Mouse (Mus musculus) heart, postnatal 0 days (tissue): ENCODE results near the gene Agbl4. TPM values are rescaled to one million over a fixed set of nuclear protein-coding genes. Genes with fewer than 3 reads are reported as not detected.

Source experiments
- ATAC-seq: fragments of 200-750 bp; cut with Nextera tagmentation; 2 replicates; pipeline ENCODE4 v1.8.0; 2017; ENCODE audit warnings: low read depth, moderate number of reproducible peaks, moderate library complexity; ENCODE audit not compliant: insufficient read depth
- DNase-seq: peaks from one replicate; pipeline ENCODE4 v3.0.0-alpha.2; 2016; ENCODE audit warnings: low spot score
- H3K27ac ChIP-seq: fragments of 300-500 bp; sonication (generic); 2 replicates; pipeline ENCODE4 v1.5.1; 2014; ENCODE audit warnings: low read depth, mild to moderate bottlenecking
- H3K27me3 ChIP-seq: fragments of 300-500 bp; sonication (generic); 2 replicates; pipeline ENCODE4 v1.6.1; 2014; ENCODE audit warnings: low read length, mixed read lengths; ENCODE audit not compliant: control insufficient read depth, insufficient read depth
- H3K36me3 ChIP-seq: fragments of 300-500 bp; sonication (generic); replicated peaks from 2 replicates; pipeline ENCODE4 v1.6.1; 2014; ENCODE audit warnings: low read length, mixed read lengths; ENCODE audit not compliant: control insufficient read depth, insufficient read depth
- H3K4me1 ChIP-seq: fragments of 300-500 bp; sonication (generic); 2 replicates; pipeline ENCODE4 v1.6.1; 2014; ENCODE audit warnings: antibody characterized with exemption; ENCODE audit not compliant: control insufficient read depth, insufficient read depth
- H3K4me2 ChIP-seq: fragments of 300-500 bp; sonication (generic); 2 replicates; pipeline ENCODE4 v1.6.1; 2014; ENCODE audit warnings: low read depth, mild to moderate bottlenecking, low read length, moderate library complexity
- H3K4me3 ChIP-seq: fragments of 300-500 bp; sonication (generic); 2 replicates; pipeline ENCODE4 v1.5.1; 2014; ENCODE audit warnings: low read depth, low read length
- H3K9ac ChIP-seq: fragments of 300-500 bp; sonication (generic); replicated peaks from 2 replicates; pipeline ENCODE4 v1.6.1; 2014; ENCODE audit warnings: low read depth, low read length, mixed read lengths
- H3K9me3 ChIP-seq: fragments of 300-500 bp; sonication (generic); replicated peaks from 2 replicates; pipeline ENCODE4 v1.6.1; 2016; ENCODE audit warnings: low read length; ENCODE audit not compliant: control insufficient read depth
- CTCF ChIP-seq: IDR thresholded peaks from 2 replicates; pipeline ENCODE4 v1.5.1; 2016; ENCODE audit warnings: antibody characterized with exemption, control low read depth, low read depth
- EP300 ChIP-seq: IDR thresholded peaks from 2 replicates; pipeline ENCODE4 v1.6.1; 2016; ENCODE audit warnings: antibody characterized with exemption, low read depth
- WGBS: fragments of 180-500 bp; shearing (Covaris S2); extraction: QIAGEN DNeasy Blood & Tissue Kit; methylation state at CpG from one replicate; pipeline ENCODE4 v1.1.7; 2014; 5-methylcytosine and 5-hydroxymethylcytosine counted together
- polyA plus RNA-seq: library from polyadenylated mRNA; unstranded; fragments of >200 nt; fragmentation: Nextera tagmentation; extraction: Ambion mirVana; gene quantifications from 2 replicates; pipeline ENCODE4 v1.2.1, GENCODE M21; 2015
- total RNA-seq: library from RNA; depleted of rRNA; stranded (reverse); fragments of >200 nt; gene quantifications from 2 replicates; pipeline ENCODE4 v1.2.3, GENCODE M21; 2014; ENCODE audit warnings: low replicate concordance

Agbl4 gene
- total and polyA plus RNA-seq, 2 experiments from 2014 or later, result 0.55 TPM; not detected in 1

GRCm38 (mm10) chr4:111472511-111472910, 1075.0 kb downstream of the Agbl4 start:
- H3K4me2 ChIP-seq, result no peak overlapping the region
- WGBS, result 81% methylated on average over 3 of the region's 3 CpGs
- no peak for ATAC-seq
- H3K9ac ChIP-seq, result no peak overlapping the region
- DNase-seq, result no peak
- H3K27me3 ChIP-seq, result no peaks in the 10 kb centered on the region
- TF ChIP-seq EP300 (no peak), CTCF (no peak)
- H3K27ac ChIP-seq, result no peak overlapping the region
- H3K4me1 ChIP-seq, result no peaks in the 10 kb centered on the region
- no peaks in the 10 kb centered on the region for H3K36me3 ChIP-seq
- H3K4me3 ChIP-seq, result no peak overlapping the region
- no peaks in the 10 kb centered on the region for H3K9me3 ChIP-seq

- Histone ChIP-seq H3K9me3 (no peaks in the 10 kb centered on the region), H3K36me3 (no peaks in the 10 kb centered on the region), H3K27me3 (no peaks in the 10 kb centered on the region), H3K4me3 (no peak overlapping the region), H3K4me2 (no peak overlapping the region), H3K27ac (no peak overlapping the region), H3K4me1 (no peaks in the 10 kb centered on the region; the same call in 1 of the 2 replicates), H3K9ac (no peak overlapping the region)
- DNase-seq (no peak), ATAC-seq (no peak)
- TF ChIP-seq CTCF (no peak), EP300 (no peak)
- WGBS, result 90% methylated on average over 1 of the region's 1 CpGs
These were observed 1075.6 kb downstream of the Agbl4 start for GRCm38 (mm10) chr4:111473014-111473413.

GRCm38 (mm10) chr4:111475374-111475971, 1078.0 kb downstream of the Agbl4 start:
- no peaks in the 10 kb centered on the region; the same call in 1 of the 2 replicates for H3K4me1 ChIP-seq
- TF ChIP-seq EP300 (no peak), CTCF (no peak)
- H3K27ac ChIP-seq, result no peak overlapping the region
- no peaks in the 10 kb centered on the region for H3K36me3 ChIP-seq
- no peaks in the 10 kb centered on the region for H3K27me3 ChIP-seq
- no peak overlapping the region for H3K4me3 ChIP-seq
- ATAC-seq (no peak), DNase-seq (no peak)
- no peak overlapping the region for H3K9ac ChIP-seq
- H3K9me3 ChIP-seq, result no peaks in the 10 kb centered on the region
- 73% methylated on average over 10 of the region's 10 CpGs for WGBS
- H3K4me2 ChIP-seq, result no peak overlapping the region

GRCm38 (mm10) chr4:111477507-111477906, 1080.0 kb downstream of the Agbl4 start:
- Histone ChIP-seq H3K4me3 (no peak overlapping the region), H3K4me2 (no peak overlapping the region), H3K27me3 (no peaks in the 10 kb centered on the region), H3K4me1 (no peaks in the 10 kb centered on the region; the same call in 1 of the 2 replicates), H3K27ac (no peak overlapping the region), H3K9me3 (no peaks in the 10 kb centered on the region), H3K9ac (no peak overlapping the region), H3K36me3 (no peaks in the 10 kb centered on the region)
- no peak for TF ChIP-seq CTCF
- TF ChIP-seq EP300, result no peak
- DNase-seq (no peak), ATAC-seq (no peak)
- 46% methylated on average over 4 of the region's 4 CpGs for WGBS

- H3K9ac ChIP-seq, result no peak overlapping the region
- no peak for DNase-seq
- no peak overlapping the region for H3K4me2 ChIP-seq
- no peak for TF ChIP-seq EP300
- no peaks in the 10 kb centered on the region for H3K36me3 ChIP-seq
- ATAC-seq, result no peak
- H3K4me3 ChIP-seq, result no peak overlapping the region
- H3K9me3 ChIP-seq, result no peaks in the 10 kb centered on the region
- WGBS, result 65% methylated on average over 5 of the region's 5 CpGs
- H3K4me1 ChIP-seq, result no peaks in the 10 kb centered on the region
- no peak overlapping the region for H3K27ac ChIP-seq
- no peaks in the 10 kb centered on the region for H3K27me3 ChIP-seq
These were observed 1086.0 kb downstream of the Agbl4 start for GRCm38 (mm10) chr4:111483499-111483898.

- Histone ChIP-seq H3K27me3 (no peaks in the 10 kb centered on the region), H3K4me1 (no peaks in the 10 kb centered on the region), H3K27ac (no peak overlapping the region), H3K4me3 (no peak overlapping the region), H3K9ac (no peak overlapping the region), H3K4me2 (no peak overlapping the region), H3K36me3 (no peaks in the 10 kb centered on the region), H3K9me3 (no peaks in the 10 kb centered on the region)
- ATAC-seq, result peak; percentile 57
- no peak for DNase-seq
- WGBS, result 57% methylated on average over 5 of the region's 5 CpGs
- TF ChIP-seq CTCF (no peak), EP300 (no peak)
These were observed 1087.7 kb downstream of the Agbl4 start for GRCm38 (mm10) chr4:111485189-111485588.
